Mouse (Mus musculus) liver, adult (tissue): ENCODE measurements around the gene Il21r.

Experiments
- GATA4 ChIP-seq: IDR thresholded peaks from 2 replicates; pipeline ENCODE4 v1.6.1; 2014; ENCODE audit warnings: mild to moderate bottlenecking, low read length; ENCODE audit not compliant: insufficient replicate concordance

Il21r gene

DNA sequence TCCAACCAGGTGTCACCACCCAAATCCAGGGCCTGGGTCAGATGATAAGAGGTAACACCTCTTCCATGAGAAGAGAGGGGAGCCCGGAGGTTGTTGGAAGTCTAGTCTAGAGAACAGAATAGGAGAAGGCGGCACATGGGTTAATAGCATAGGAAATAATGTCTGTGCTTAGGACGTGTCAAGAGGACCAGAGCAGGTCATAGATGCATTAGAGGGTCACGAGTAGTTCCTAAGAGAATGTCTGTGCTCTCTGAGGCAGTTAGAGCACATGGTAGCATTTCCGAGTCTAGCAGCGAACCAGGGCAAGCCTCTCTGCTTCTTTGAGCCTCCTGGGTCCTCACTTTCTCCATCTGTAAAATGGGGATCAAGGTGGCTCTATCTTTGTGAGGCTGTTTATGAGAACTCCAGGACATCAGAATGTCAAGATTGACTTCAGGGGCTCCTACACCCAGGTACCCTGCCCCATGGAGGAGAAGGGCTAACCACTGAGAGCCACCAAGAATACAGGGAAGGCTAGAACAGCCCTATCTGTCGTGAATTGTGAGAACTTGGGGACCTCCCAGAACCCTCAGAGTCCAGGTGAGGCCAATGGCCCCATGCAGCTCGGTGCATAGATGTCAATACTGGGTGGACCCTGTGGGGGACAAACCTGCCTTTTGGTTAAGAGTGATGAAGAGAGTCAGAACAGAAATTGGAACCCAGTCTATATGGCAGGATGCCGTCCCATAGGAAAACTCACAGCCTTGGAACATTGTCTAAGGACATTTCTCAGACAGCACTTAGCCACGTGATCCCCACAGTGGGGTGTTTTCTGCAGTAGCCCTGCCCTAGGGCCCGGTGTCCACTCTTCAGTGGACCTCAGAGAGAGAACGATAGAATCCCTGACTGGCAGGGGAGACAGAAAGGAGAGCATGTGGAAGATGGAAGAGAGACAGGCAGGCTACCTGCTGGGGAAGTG lies 1.4 kb downstream of the Il21r start:
- TF ChIP-seq GATA4: no peak

DNA sequence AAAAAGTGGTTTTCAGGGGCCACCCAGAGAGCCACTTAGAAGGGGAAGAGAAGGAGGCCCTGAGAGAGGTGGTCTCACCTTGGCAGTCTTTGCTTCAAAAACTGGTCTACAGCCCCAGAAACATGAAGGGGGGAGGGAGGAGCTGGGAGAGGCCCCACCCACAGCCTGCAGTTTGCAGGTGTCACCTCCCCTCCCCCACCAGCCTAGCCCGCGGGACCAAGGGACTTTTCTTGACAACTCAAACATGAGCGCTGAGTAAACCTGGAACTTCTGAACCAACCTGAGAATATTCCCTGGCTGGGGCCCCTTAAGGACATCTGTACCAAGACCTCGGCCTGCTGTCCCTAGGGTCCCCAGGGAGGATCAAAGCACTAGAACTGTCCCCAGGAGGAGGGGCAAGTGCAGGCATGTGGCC lies 2.5 kb downstream of the Il21r start:
- no peak for TF ChIP-seq GATA4

DNA sequence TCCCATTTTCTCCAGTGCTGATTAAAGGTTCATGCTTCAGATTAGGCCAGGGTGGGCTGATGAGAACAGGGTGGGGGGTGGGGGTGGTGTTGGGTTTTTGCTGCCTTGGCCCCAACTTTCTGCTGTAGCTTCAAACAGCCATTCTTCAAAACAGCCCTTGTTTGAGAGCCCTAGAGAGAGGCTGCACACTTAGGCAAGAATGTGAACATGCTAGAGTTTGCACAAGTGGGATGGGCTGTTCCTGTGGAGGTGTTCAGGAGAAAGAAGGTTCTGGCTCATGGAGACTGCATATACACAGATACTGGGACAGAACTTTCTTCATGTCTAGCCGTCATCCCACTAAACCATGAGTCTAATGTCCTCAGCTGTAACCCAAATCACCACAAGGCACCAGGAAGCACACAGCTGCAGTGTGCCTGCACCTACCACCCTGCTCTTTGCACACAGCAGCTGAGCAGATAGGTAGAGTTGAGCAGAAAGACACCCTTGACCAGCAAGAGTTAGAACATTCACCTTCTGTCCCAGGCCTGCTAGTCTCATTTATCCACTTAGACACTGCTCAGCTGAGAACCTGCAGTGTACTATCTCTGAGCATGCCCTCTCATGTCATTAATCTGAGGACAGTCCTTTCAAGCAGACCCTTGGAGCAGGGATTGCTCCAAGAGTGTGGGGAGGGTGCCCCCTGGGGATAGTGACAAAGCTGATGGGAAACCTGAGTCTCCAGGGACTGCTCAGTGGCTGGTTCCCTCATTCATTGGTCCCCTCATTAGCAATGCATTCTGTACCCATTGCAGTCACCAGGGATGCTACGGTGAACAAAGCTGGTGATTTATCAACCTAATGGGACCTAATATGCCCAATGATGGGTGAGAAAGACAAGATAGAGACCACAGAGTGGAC lies 3.3 kb downstream of the Il21r start:
- no peak for TF ChIP-seq GATA4

DNA sequence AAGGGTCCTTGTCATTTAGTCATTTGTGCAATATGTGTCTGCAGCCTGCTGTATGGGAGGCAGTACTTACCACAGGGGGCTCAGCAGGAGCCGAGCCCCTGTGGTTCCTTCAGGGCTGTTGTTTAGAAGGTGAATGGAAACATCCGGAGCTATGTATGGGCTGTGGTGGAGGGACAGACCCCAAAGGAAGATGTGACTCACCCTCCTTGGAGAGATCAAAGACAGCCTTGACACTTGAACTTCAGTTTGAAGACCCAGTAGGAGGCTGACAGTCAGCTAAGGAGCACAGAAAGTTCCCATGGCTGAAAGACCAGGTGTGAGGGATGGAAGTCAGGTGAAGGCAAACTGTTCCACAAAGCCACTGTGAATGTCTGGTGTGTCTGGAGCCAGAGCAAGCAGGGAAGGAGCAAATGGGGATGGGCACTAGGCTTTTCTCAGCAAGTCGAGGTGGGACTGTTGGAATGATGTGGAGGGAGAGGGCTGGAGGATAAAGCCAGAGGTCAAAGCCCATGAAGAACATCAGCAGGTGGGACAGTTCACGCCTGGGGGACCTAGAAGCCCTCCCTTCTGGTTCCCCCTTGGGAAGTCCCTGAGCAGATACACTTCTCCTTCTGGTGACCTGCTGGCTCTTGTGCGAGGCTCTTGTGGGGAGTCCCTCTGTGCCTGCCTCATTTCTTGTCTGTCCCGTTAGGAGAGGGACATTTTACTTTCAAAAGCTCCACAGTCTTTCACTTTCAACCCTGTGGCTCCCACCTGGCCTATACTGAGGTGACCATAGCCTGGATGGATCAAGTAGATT lies 4.4 kb downstream of the Il21r start:
- no peak for TF ChIP-seq GATA4

DNA sequence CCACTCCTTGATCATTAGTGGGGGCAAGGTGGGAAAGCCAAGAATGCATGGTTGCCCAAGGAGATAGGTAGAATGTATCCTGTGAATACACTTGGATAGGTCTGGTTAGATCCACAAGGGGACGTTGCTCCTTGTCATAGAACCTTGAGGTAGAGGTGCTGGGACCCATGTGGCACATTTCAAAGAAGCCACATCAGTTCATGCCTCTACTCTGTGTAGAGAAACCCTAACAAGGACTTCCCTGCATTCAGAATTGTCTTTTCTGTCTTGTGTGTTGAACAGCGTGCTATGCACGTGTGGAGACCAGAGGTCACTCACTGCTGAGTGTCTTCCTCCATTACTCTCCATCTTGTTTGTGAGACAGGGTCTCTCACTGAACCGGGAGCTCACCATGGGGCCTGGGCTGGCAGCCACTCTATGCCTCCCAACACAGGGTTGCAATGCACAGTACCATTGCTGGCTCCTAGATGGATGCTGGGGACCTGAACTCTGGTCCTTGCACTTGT lies 5.0 kb downstream of the Il21r start:
- no peak for TF ChIP-seq GATA4

DNA sequence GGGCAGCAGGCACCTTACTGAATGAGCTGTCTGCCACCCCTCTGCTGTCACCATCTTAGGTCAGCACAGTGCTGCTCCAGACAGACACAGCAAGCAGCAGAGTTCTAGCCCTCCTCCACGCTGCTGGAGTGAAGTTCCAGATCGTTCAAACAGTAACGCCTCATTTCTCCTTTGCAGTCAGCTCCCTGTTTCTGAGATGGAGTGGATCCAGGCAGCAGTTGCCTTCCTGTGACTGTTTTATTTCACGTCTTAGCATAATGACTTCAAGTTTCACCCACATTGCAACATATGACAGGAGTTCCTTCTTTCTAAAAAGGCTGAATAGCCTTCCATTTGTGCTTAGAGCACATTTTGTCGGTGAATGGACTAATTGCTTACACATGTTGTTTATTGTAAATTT lies 10.3 kb downstream of the Il21r start:
- TF ChIP-seq GATA4: no peak

DNA sequence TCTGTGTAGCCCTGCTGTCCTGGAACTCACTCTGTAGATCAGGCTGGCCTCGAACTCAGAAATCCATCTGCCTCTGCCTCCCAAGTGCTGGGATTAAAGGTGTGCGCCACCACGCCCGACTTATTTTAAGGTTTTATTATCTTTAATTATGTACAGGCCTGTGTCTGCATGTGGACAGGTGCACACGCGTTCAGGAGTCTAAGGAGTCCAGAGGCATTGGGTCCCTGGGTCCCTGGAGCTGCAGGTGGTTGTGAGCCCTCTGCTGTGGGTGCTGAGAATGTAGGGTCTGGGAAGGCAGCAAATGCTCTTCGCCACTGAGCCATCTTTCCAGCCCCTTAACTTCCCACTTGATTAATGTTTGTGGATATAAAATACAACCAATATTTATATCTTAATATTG lies 12.2 kb downstream of the Il21r start:
- no peak for TF ChIP-seq GATA4

DNA sequence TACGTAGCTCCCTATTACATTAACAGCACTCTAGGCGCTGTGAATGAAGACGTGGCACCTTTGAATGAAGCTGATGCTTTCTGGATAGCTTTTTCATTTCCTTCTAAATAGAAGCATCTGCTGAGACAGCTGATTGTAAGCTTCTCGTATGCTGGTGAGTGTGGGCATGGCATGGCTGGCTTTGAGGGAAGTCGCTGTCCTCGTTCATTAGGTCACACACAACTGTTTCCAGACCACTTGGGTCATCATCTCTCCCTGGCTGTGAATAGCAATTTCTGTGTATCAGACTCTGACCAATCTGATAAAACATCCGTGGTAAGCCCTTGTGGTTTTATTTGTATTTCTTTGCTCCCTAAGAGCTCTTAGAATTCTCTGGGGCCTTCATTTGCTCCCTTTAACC lies 14.8 kb downstream of the Il21r start:
- TF ChIP-seq GATA4: no peak

DNA sequence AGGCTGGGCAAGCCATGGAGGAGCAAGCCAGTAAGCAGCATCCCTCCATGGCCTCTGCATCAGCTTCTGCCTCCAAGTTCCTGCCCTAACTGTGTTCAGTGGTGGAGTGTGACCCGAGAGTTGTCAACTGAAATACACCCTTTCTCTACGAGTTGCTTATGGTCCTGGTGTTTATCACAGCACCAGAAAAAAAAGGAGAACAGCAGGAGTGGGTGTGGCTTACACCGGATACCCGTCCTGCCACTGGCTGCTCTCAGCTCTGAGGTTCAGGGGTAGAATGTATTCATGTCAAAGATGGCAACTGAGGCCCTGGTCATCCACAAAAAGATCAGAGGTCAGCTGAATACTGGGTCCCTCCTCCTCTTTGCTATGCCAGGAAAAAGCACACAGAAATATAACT lies 16.8 kb downstream of the Il21r start:
- no peak for TF ChIP-seq GATA4

DNA sequence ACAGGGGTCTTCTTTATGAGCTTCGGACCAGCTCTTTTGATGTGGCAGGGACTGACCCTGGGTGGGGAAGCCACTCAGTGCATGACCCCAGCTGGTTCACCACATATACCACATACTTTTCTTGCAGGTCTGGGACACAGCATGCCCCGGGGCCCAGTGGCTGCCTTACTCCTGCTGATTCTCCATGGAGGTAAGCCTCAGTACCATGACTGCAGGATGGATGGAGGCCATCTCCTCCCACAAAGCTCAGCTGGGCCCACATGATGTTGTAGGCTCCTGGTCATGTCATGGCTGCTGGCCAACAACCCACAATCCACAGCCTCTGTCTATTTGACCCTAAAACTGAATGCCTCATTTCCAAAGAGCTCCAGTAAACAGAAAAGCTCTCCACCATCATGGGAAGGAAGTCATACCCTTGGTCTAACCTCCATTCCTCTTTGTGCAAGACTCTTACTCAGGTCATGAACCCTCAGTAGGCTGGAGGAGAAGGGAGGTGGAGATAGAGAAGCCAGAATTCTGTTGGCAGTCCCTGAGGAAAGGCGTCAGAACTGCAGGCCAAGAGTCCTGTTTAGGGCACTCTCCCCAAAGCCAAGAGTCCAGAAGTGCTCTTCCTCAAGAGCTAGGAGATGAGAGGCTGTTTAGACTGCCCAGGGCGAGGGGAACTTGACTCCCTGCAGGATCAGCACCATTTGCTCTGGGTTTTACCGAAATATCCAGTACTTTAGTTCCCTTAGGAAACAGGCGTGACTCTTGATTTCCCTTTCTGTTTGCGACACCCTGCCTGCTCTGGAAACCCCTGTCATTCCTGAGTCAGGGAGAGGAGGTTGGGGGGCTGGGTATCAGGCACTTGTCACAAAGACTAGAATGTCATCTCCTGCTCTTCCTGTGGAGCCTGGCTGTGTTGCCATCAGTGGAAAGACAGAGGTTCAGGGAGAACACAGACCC lies 19.8 kb downstream of the Il21r start:
- TF ChIP-seq GATA4: no peak

DNA sequence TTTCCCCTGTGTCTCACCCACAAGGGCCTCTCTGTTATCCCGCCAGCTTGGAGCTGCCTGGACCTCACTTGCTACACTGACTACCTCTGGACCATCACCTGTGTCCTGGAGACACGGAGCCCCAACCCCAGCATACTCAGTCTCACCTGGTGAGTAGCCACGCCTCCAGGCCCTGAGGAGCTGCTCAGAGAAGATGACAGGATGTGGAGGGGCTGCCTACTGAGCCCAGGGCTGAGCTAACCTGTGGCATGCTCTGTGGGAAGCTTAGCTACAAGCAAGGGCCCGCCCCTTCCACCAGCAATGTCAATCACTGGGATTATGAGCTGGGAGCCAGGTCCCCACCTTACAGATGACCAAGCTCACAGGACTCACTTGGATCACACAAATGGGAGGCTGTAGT lies 22.0 kb downstream of the Il21r start:
- TF ChIP-seq GATA4: no peak

DNA sequence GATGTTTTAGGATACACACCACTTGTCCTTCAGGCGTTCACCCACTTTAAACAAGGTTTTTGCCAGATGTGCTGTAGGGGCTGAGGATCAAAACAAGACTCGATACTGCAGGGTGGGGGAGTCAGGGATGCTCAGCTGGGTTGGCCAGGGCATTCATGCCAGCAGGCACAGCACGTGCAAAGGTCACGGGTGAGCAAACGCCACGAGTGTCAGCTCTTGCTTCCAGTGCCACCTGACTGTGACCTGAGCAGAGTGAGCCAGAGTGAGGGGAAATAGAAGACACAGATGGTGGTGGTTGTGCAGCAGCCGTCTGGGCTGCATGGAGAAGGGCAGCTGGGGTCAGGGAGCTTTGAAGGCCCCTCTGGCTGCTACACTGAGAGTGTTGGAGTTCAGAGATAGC lies 22.6 kb downstream of the Il21r start:
- no peak for TF ChIP-seq GATA4

DNA sequence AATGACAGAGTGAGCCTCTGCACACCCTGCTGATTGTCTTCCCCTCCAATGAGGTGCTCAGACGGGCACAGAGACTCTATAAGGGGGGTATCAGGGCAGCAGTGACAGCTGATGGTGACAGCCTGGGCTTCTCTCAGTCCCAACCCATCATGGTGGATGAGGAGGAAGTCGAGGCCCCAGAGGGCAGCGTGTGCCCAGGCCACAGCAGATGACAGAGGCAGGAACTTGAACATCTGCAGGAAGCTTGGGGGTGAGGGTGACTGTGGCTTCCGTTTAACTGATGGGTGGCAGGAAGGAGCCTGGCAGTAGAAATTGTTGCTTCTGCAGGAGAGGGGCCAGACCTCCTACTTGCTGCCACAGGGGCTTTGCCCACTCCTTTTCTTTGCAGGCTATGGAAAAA lies 27.1 kb downstream of the Il21r start:
- TF ChIP-seq GATA4: no peak

DNA sequence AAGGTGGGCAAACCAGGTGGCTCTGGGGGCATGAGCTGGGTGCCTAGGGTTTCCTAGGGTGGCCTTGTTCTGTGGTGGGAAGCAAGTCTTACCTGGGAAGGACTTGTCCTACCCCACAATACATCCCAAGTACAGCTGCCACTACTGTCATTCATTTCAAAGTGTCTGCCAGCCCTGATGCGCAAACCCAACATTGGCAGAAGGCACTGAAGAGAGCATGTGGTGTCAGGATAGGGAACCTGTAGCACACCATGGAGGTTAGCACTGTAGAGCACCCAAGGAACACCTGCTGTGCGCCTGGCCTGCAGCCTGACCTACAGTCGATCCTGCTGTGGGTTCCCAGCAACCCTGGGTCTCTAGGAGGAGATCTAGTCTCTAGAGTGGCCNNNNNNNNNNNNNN lies 27.8 kb downstream of the Il21r start:
- no peak for TF ChIP-seq GATA4
